Mouse (Mus musculus) limb, embryonic 15.5 days (tissue): ENCODE measurements around the gene CT030661.1. TPM values are rescaled to one million over a fixed set of nuclear protein-coding genes. Genes with fewer than 3 reads are reported as not detected.
"Not testable (repeated sequence)": the region's sequence is repeated elsewhere in the genome, so short reads cannot be mapped to it uniquely, and the experiment has no call there.

Experiments used
- ATAC-seq: fragments of 200-750 bp; cut with Nextera tagmentation; 2 replicates; pipeline ENCODE4 v1.8.0; 2017; ENCODE audit warnings: low read depth, moderate TSS enrichment; ENCODE audit not compliant: insufficient number of reproducible peaks, low FRiP score, low TSS enrichment
- H3K27ac ChIP-seq: fragments of 300-500 bp; sonication (generic); 2 replicates; pipeline ENCODE4 v1.5.1; 2015; ENCODE audit warnings: moderate library complexity, mild to moderate bottlenecking, inconsistent platforms
- H3K27me3 ChIP-seq: fragments of 300-500 bp; sonication (generic); 2 replicates; pipeline ENCODE4 v1.6.1; 2015; ENCODE audit warnings: inconsistent platforms
- H3K36me3 ChIP-seq: fragments of 300-500 bp; sonication (generic); 2 replicates; pipeline ENCODE4 v1.6.1; 2015; ENCODE audit warnings: inconsistent platforms
- H3K4me1 ChIP-seq: fragments of 300-500 bp; sonication (generic); 2 replicates; pipeline ENCODE4 v1.6.1; 2015; ENCODE audit warnings: inconsistent platforms
- H3K4me2 ChIP-seq: fragments of 300-500 bp; sonication (generic); 2 replicates; pipeline ENCODE4 v1.6.1; 2015; ENCODE audit warnings: mild to moderate bottlenecking, inconsistent platforms
- H3K4me3 ChIP-seq: fragments of 300-500 bp; sonication (generic); 2 replicates; pipeline ENCODE4 v1.5.1; 2015; ENCODE audit warnings: mild to moderate bottlenecking, inconsistent platforms
- H3K9ac ChIP-seq: fragments of 300-500 bp; sonication (generic); 2 replicates; pipeline ENCODE4 v1.6.1; 2015; ENCODE audit warnings: inconsistent platforms
- H3K9me3 ChIP-seq: fragments of 300-500 bp; sonication (generic); 2 replicates; pipeline ENCODE4 v1.6.1; 2016; ENCODE audit warnings: inconsistent platforms
- WGBS: fragments of 180-500 bp; shearing (Covaris S2); methylation state at CpG from one replicate; pipeline ENCODE4 v1.1.7; 2015; 5-methylcytosine and 5-hydroxymethylcytosine counted together
- polyA plus RNA-seq: library from polyadenylated mRNA; unstranded; fragments of >200 nt; fragmentation: Nextera tagmentation; extraction: Ambion mirVana; gene quantifications from 2 replicates; pipeline ENCODE4 v1.2.1, GENCODE M21; 2015

CT030661.1 gene
- polyA plus RNA-seq: 9.8 and 11.6 TPM in 2 replicates

- peak within 1 kb of the TSS; percentile 65 for H3K9ac ChIP-seq
- not testable (repeated sequence) for H3K9me3 ChIP-seq, H3K27me3 ChIP-seq, H3K36me3 ChIP-seq, H3K4me1 ChIP-seq
- peak within 1 kb of the TSS; percentile 63 for H3K4me3 ChIP-seq
- WGBS: 0% methylated on average over 20 of the region's 20 CpGs
- ATAC-seq: peak; percentile 99
- peak within 1 kb of the TSS; percentile 78 for H3K27ac ChIP-seq
- peak within 1 kb of the TSS; percentile 45 for H3K4me2 ChIP-seq
These were observed at the start of gene CT030661.1 for GRCm38 (mm10) chr17:22314730-22315226. CT030661.1 (minus strand) TSS chr17:22314837.

GRCm38 (mm10) chr17:22363895-22364294 is 49.3 kb upstream of the CT030661.1 start:
- H3K9ac ChIP-seq: no peak overlapping the region
- ATAC-seq: no peak
- no peak overlapping the region for H3K27ac ChIP-seq
- no peak overlapping the region for H3K4me2 ChIP-seq
- H3K4me3 ChIP-seq: no peak overlapping the region
- WGBS: 90% methylated on average over 3 of the region's 3 CpGs
- H3K36me3 ChIP-seq: peaks cover 3% of the 10 kb centered on the region
- H3K4me1 ChIP-seq: no peaks in the 10 kb centered on the region
- no peaks in the 10 kb centered on the region for H3K9me3 ChIP-seq
- H3K27me3 ChIP-seq: no peaks in the 10 kb centered on the region

GRCm38 (mm10) chr17:22361101-22361781 is 46.6 kb upstream of the CT030661.1 start, which contains the start of the genes Zfp944 and Zfp758:
Zfp944 (minus strand) TSS chr17:22361400.
Zfp758 (plus strand) TSS chr17:22361453.
- not testable (repeated sequence) for H3K36me3 ChIP-seq
- 0% methylated on average over 31 of the region's 43 CpGs for WGBS
- ATAC-seq: peak; percentile 94

GRCm38 (mm10) chr17:22360572-22360971 is 45.9 kb upstream of the CT030661.1 start:
- H3K36me3 ChIP-seq: peaks cover 5% of the 10 kb centered on the region
- no peaks in the 10 kb centered on the region for H3K27me3 ChIP-seq
- peak overlapping the region; percentile 55 for H3K4me2 ChIP-seq
- H3K9ac ChIP-seq: peak overlapping the region; percentile 40; the same call in 1 of the 2 replicates
- H3K4me1 ChIP-seq: no peaks in the 10 kb centered on the region
- WGBS: 28% methylated on average over 5 of the region's 5 CpGs
- no peak overlapping the region for H3K27ac ChIP-seq
- no peak for ATAC-seq
- no peaks in the 10 kb centered on the region for H3K9me3 ChIP-seq
- H3K4me3 ChIP-seq: peak overlapping the region; percentile 55

More at GRCm38 (mm10) chr17:22361101-22361781, 46.6 kb upstream of the CT030661.1 start, which contains the start of the genes Zfp944 and Zfp758:
- not testable (repeated sequence) for H3K4me1 ChIP-seq, H3K27me3 ChIP-seq, H3K9me3 ChIP-seq
- peak within 1 kb of the TSS; percentile 52 for H3K9ac ChIP-seq
- peak within 1 kb of the TSS; percentile 55 for H3K4me3 ChIP-seq
- peak within 1 kb of the TSS; percentile 81 for H3K27ac ChIP-seq
- H3K4me2 ChIP-seq: peak within 1 kb of the TSS; percentile 55

- H3K4me2 ChIP-seq: no peak overlapping the region
- ATAC-seq: no peak
- H3K27me3 ChIP-seq: no peaks in the 10 kb centered on the region
- H3K9ac ChIP-seq: no peak overlapping the region
- H3K9me3 ChIP-seq: no peaks in the 10 kb centered on the region
- H3K36me3 ChIP-seq: peaks cover 7% of the 10 kb centered on the region
- no peak overlapping the region for H3K4me3 ChIP-seq
- no peaks in the 10 kb centered on the region for H3K4me1 ChIP-seq
- no peak overlapping the region for H3K27ac ChIP-seq
These were observed 38.2 kb upstream of the CT030661.1 start for GRCm38 (mm10) chr17:22352794-22353193.

- Histone ChIP-seq H3K4me3 (peak overlapping the region; percentile 63), H3K27ac (peak overlapping the region; percentile 78; the same call in 1 of the 2 replicates), H3K4me2 (peak overlapping the region; percentile 45)
- H3K27me3 ChIP-seq, H3K9ac ChIP-seq, ATAC-seq, H3K4me1 ChIP-seq, H3K9me3 ChIP-seq, H3K36me3 ChIP-seq: not testable (repeated sequence)
- WGBS: 18% methylated on average over 2 of the region's 2 CpGs
These were observed 610 bp upstream of the CT030661.1 start for GRCm38 (mm10) chr17:22315247-22315646.

GRCm38 (mm10) chr17:22314219-22314618 is 418 bp downstream of the CT030661.1 start:
- H3K27me3 ChIP-seq, ATAC-seq, H3K4me1 ChIP-seq, H3K9me3 ChIP-seq, H3K27ac ChIP-seq, H3K36me3 ChIP-seq: not testable (repeated sequence)
- WGBS: 0% methylated on average over 3 of the region's 3 CpGs
- Histone ChIP-seq H3K4me2 (peak overlapping the region; percentile 45), H3K4me3 (peak overlapping the region; percentile 63), H3K9ac (0 out of 2 replicates have a peak overlapping the region, but pooled peaks have one; percentile 35)

Other genes with a start within 250 kb of the CT030661.1 start
- 2.1 and 2.3 TPM in 2 replicates for gene Zfp947, start 148.6 kb downstream of the CT030661.1 start, polyA plus RNA-seq
- 2.5 and 2.6 TPM in 2 replicates for gene Zfp994, start 89.2 kb downstream of the CT030661.1 start, polyA plus RNA-seq
- gene Zfp944, start 46.6 kb upstream of the CT030661.1 start, polyA plus RNA-seq: 13.2 and 13.5 TPM in 2 replicates
- gene Zfp758, start 46.6 kb upstream of the CT030661.1 start, polyA plus RNA-seq: 9.1 and 9.9 TPM in 2 replicates
- 12.8 and 13.8 TPM in 2 replicates for gene Zfp946, start 109.4 kb upstream of the CT030661.1 start, polyA plus RNA-seq